In the genomic region with DNA sequence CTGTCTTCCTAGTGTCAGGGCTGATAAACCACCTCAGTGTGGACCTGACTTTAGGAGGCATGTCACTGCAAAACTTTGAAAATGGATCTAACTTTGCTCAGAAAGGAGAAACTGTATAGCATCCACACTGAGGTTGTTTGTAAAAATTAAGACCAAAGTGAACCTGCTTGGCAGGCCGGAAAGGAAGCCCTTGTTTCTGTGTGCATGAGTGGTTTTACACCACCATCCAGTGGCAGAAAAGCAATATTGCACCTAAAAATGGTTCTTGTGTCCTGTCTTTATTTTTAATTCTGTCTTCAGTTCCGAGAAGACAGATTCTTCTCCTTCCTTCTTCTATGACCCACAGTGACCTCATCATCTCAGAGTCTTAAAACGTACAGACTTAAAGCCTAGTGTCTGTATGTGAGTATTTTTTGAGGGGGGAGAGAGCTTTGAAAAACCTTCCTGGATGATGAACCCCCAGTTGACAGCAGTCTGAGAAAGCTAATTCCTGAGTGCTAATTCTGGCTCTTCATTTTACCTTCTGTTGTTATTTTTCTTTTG, we compare ENCODE assay signal across 8 mouse cellular contexts.
A peak's percentile ranks its signal among the peaks of the same experiment; 100 is the strongest.
DNase-seq lines count a peak whose midpoint lies in the region; ATAC-seq and TF ChIP-seq lines count a peak whose summit lies in the region.

No protein-coding gene starts in this region.

- DNase-seq in gastrocnemius, adult 2 months, result peak; percentile 26
- DNase-seq in gastrocnemius, postnatal 36 days, result no peak
- peak; percentile 53 for DNase-seq in Muller cell, postnatal 12 days (ENCODE audit: inconsistent ontology term)
- peak; percentile 18 to 53 for DNase-seq in cerebellum, postnatal 36 days
- DNase-seq in large intestine, adult 2 months (ENCODE audit: low read depth, low spot score), result peak; percentile 16
- DNase-seq in splenic B cell, adult 2 months (ENCODE audit: low read depth, low spot score), result peak; percentile 83

- no peaks in the 10 kb centered on the region for H3K36me3 ChIP-seq in heart, embryonic 16.5 days (ENCODE audit: control insufficient read depth, insufficient read depth)
- H3K36me3 ChIP-seq in splenic B cell, adult 2 months (ENCODE audit: control insufficient read depth, insufficient read depth, low read length, poor library complexity, severe bottlenecking), result no peaks in the 10 kb centered on the region

- TF ChIP-seq CTCF in gastrocnemius, adult 2 months (IDR thresholded peaks at IDR 0.05), result peak; percentile 83

- no peaks in the 10 kb centered on the region for H3K27me3 ChIP-seq in heart, embryonic 16.5 days (ENCODE audit: control insufficient read depth, insufficient read depth, low read length)
- H3K27me3 ChIP-seq in splenic B cell, adult 2 months (ENCODE audit: control insufficient read depth, insufficient read depth, low read length, poor library complexity, severe bottlenecking), result no peaks in the 10 kb centered on the region

- intact Hi-C loops in gastrocnemius, adult 2 months (cut with DNase I), result loop anchor here (1.0 kb wide), 2 partner anchors 163 to 427 kb away; no protein-coding TSS in a partner anchor
- intact Hi-C loops in gastrocnemius, postnatal 36 days (cut with DNase I), result loop anchor here (1.0 to 2.0 kb wide), 2 partner anchors 163 to 430 kb away; no protein-coding TSS in a partner anchor

- no peak overlapping the region for H3K9ac ChIP-seq in heart, embryonic 16.5 days (ENCODE audit: low read length)

- H3K4me2 ChIP-seq in heart, embryonic 16.5 days (ENCODE audit: low read depth, low read length), result no peak overlapping the region

- no peak overlapping the region for H3K4me3 ChIP-seq in gastrocnemius, adult 2 months
- no peak overlapping the region for H3K4me3 ChIP-seq in heart, embryonic 16.5 days (ENCODE audit: low read length)

- peak; percentile 49; the same call in 1 of the 2 replicates for ATAC-seq in heart, embryonic 16.5 days (replicated peaks; ENCODE audit: extremely low read depth, insufficient read depth, low FRiP score)
- peak; percentile 81 for ATAC-seq in megakaryocyte-erythroid progenitor cell, adult 5-6 weeks (replicated peaks; ENCODE audit: low FRiP score, low TSS enrichment, poor library complexity, severe bottlenecking)

- no peaks in the 10 kb centered on the region for H3K4me1 ChIP-seq in heart, embryonic 16.5 days (ENCODE audit: control insufficient read depth, insufficient read depth, low read length)

- WGBS in heart, embryonic 16.5 days, result 2% methylated on average over 3 of the region's 3 CpGs
- WGBS in large intestine, adult 2 months, result 4% methylated on average over 3 of the region's 3 CpGs

- H3K27ac ChIP-seq in gastrocnemius, adult 2 months, result no peak overlapping the region
- H3K27ac ChIP-seq in heart, embryonic 16.5 days (ENCODE audit: low read length), result no peak overlapping the region

- no peaks in the 10 kb centered on the region for H3K9me3 ChIP-seq in heart, embryonic 16.5 days (replicated peaks; ENCODE audit: control insufficient read depth, low read length)

Comparison
In these comparisons a context has a peak if more than half of its experiments do, and no peak if none do; other contexts are left out.
1. DNase-seq: peak in gastrocnemius, adult 2 months (single experiment), Muller cell, postnatal 12 days (single experiment), cerebellum, postnatal 36 days (2 of 2), large intestine, adult 2 months (single experiment) and splenic B cell, adult 2 months (single experiment); none in gastrocnemius, postnatal 36 days (0 of 2).